Mouse (Mus musculus) megakaryocyte, embryonic 14.5 days (primary cell): ENCODE results near the gene Olfr521. TPM values are rescaled to one million over a fixed set of nuclear protein-coding genes. Genes with fewer than 3 reads are reported as not detected.
"Not testable (repeated sequence)": the region's sequence is repeated elsewhere in the genome, so short reads cannot be mapped to it uniquely, and the experiment has no call there.

ENCODE experiments used
- H3K27me3 ChIP-seq: replicated peaks from 2 replicates; pipeline ENCODE3; 2012; ENCODE audit warnings: inconsistent platforms
- H3K36me3 ChIP-seq: replicated peaks from 2 replicates; pipeline ENCODE3; 2012; ENCODE audit warnings: low read length, inconsistent platforms, mixed read lengths
- H3K4me1 ChIP-seq: 2 replicates; pipeline ENCODE4 v1.6.1; 2012; ENCODE audit warnings: inconsistent platforms
- H3K4me3 ChIP-seq: replicated peaks from 2 replicates; pipeline ENCODE3; 2012; ENCODE audit warnings: moderate library complexity, mild to moderate bottlenecking, inconsistent platforms
- H3K9me3 ChIP-seq: 2 replicates; pipeline ENCODE4 v1.6.1; 2012; ENCODE audit warnings: inconsistent platforms
- FLI1 ChIP-seq: IDR thresholded peaks from 2 replicates; pipeline ENCODE4 v1.6.1; 2012; ENCODE audit warnings: low read length, inconsistent platforms, mixed read lengths
- GATA1 ChIP-seq: IDR thresholded peaks from 3 replicates; pipeline ENCODE4 v1.6.1; 2012; ENCODE audit warnings: mixed read lengths, low read length, inconsistent platforms, borderline replicate concordance
- polyA plus RNA-seq: library from polyadenylated mRNA; stranded (reverse); fragments of >175 nt; gene quantifications from 2 replicates; pipeline ENCODE4 v1.2.3, GENCODE M21; 2012; ENCODE audit warnings: low replicate concordance; ENCODE audit not compliant: insufficient read depth

The Olfr521 gene
- not detected in 2 replicates for polyA plus RNA-seq

DNA sequence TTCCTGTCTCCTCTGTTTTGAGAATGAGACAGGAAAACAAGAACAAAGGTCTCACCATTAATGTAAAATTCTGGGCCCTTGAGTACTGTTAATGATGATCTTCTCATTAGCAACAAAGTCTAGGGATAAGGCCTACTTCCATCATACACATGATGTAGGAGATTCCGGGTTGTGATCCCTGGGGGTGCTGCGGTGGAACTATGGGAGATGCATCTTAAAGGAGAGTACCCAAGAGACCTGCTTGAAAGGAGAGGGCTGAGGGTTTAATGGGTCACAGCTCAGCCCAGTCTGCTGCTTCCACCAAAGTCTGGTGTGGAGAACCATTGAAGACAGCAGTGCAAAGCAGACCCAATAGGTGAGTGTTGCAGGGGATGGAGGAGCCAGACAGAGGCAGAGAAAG, at the start of gene Olfr521:
Olfr521 (plus strand) TSS at position 301 of the 400 bp plus-strand sequence.
- Histone ChIP-seq H3K27me3 (peaks cover 21% of the 10 kb centered on the region), H3K4me1 (no peaks in the 10 kb centered on the region), H3K9me3 (peaks cover 46% of the 10 kb centered on the region), H3K4me3 (no peak within 1 kb of the TSS), H3K36me3 (no peaks in the 10 kb centered on the region)
- TF ChIP-seq GATA1, result no peak
- no peak for TF ChIP-seq FLI1

DNA sequence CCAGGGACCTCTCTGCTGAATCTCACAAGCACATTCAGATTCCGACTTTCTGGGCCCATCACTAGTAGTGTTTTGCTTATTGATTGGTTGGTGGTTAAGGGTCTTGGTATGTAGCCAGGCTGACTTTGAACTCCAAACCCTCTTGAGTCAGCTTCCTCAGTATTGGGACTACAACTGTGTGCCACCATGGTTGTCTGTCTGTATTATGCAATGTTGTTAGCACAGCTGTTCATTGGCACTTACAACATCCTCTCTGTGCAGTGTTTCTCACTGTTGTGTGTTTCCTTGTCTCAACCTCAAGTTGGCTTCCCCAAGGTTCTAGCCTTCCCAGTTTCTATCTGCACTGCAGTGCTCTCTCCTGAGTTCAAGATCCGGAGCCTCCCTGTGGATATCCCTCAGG, 46.8 kb upstream of the Olfr521 start:
- no peak for TF ChIP-seq GATA1
- peaks cover 18% of the 10 kb centered on the region for H3K4me1 ChIP-seq
- H3K36me3 ChIP-seq, result no peaks in the 10 kb centered on the region
- no peak overlapping the region for H3K4me3 ChIP-seq
- H3K9me3 ChIP-seq, result no peaks in the 10 kb centered on the region
- H3K27me3 ChIP-seq, result peaks cover 59% of the 10 kb centered on the region

DNA sequence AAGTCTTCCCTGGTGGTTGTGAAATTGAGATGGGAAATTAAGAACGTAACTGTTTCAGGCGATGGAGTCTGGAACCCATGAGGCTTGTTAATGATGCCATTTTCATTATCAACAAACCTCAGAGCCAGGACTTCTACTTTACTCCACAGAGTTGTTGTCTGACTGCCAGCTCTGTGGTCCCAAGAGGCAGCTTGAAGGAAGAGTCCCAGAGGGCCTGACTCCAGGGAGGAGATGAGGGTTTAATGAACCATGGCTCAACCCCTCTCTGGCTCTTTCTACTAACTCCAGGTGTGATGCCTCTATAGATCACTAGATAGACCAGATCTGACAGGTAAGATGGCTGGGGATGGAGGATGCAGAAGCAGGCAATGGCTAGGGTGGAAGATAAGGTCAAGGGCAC, 33.3 kb upstream of the Olfr521 start, which contains the start of gene Olfr520:
Olfr520 (plus strand) TSS at position 301 of the 400 bp plus-strand sequence.
- Histone ChIP-seq H3K36me3 (no peaks in the 10 kb centered on the region), H3K4me3 (no peak within 1 kb of the TSS), H3K9me3 (peaks cover 26% of the 10 kb centered on the region), H3K4me1 (0 out of 2 replicates have a peak, but pooled peaks cover 5% of the 10 kb centered on the region), H3K27me3 (peaks cover 26% of the 10 kb centered on the region)
- TF ChIP-seq FLI1 (no peak), GATA1 (no peak)

DNA sequence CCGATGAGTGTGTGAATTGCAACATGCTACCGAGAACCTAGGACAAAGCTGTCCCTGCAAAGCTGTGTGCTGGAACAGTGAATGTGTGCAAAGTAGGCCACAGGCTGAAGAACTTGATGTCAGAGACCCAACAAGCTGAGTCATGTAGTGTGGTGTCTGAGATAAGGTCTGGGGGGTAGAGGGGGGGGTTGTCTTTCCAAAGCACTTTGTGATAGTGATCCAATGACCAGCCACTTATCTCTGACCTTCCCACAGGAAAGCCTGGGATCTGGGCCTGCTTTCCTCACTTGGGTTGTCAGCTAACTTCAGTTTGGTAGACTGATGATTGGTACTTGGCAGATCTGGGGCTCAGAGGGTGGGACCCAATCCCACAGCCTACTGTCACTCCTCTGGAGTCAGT, 28.7 kb upstream of the Olfr521 start:
- Histone ChIP-seq H3K36me3 (no peaks in the 10 kb centered on the region), H3K27me3 (peaks cover 31% of the 10 kb centered on the region), H3K4me3 (no peak overlapping the region), H3K9me3 (0 out of 2 replicates have a peak, but pooled peaks cover 5% of the 10 kb centered on the region), H3K4me1 (0 out of 2 replicates have a peak, but pooled peaks cover 5% of the 10 kb centered on the region)
- TF ChIP-seq FLI1 (no peak), GATA1 (no peak)

DNA sequence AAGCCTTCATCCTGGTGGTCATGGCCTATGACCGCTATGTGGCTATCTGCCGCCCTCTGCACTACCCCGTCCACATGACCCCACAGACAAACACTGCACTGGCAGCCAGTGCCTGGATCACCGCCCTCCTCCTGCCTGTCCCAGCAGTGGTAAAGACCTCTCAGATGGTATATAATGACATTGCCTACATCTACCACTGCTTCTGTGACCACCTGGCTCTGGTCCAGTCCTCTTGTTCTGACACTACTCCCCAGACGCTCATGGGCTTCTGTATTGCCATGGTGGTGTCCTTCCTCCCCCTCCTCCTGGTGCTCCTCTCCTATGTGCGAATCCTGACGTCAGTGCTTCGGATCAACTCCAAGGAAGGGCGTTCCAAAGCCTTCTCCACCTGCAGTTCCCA, 27.8 kb upstream of the Olfr521 start:
- not testable (repeated sequence) for H3K4me1 ChIP-seq, H3K4me3 ChIP-seq, H3K36me3 ChIP-seq, H3K9me3 ChIP-seq
- peaks cover 30% of the 10 kb centered on the region for H3K27me3 ChIP-seq

DNA sequence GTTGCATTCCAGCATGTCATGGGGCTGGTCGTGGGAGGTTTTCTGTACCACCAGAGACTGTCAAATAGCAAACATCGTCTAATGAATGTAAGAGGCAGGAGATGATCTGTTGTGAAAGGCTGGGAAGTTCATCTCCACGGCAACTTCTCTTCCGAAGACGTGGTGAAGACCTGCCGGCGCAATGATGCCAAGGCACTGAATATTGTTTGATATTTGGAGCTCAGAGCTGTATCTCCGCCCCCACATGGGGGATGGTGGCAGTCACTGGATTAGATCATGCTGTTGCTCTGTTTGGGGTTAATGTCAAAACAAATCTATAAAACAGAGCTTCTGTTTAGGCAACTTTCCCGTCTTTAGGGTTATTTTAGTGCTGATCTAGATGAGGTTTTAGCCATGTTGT, 24.0 kb upstream of the Olfr521 start:
- Histone ChIP-seq H3K4me1 (peaks cover 21% of the 10 kb centered on the region), H3K9me3 (0 out of 2 replicates have a peak, but pooled peaks cover 3% of the 10 kb centered on the region), H3K27me3 (peaks cover 19% of the 10 kb centered on the region), H3K4me3 (no peak overlapping the region), H3K36me3 (no peaks in the 10 kb centered on the region)
- TF ChIP-seq FLI1 (no peak), GATA1 (no peak)

DNA sequence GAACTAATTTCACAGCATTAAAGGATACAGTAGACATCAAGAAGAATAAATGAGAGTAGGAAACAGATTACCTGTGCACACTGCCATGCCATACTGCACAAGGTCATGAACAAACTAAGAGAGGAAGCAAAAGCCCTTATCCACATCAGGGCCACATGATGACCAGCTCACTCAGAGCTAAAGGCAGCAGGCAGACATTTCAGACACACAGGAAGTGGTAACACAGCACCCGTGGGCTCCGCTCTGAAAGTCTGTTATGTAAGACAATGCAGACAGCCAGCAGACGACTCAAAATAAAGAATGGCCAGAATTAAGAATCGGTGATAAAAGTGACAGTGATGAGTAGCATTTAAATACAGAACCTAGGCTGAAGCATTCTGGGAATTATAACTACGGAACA, 18.1 kb downstream of the Olfr521 start:
- Histone ChIP-seq H3K9me3 (no peaks in the 10 kb centered on the region), H3K36me3 (no peaks in the 10 kb centered on the region), H3K27me3 (no peaks in the 10 kb centered on the region), H3K4me1 (peaks cover 6% of the 10 kb centered on the region), H3K4me3 (peak overlapping the region; percentile 9)
- TF ChIP-seq GATA1, result no peak
- TF ChIP-seq FLI1, result no peak

DNA sequence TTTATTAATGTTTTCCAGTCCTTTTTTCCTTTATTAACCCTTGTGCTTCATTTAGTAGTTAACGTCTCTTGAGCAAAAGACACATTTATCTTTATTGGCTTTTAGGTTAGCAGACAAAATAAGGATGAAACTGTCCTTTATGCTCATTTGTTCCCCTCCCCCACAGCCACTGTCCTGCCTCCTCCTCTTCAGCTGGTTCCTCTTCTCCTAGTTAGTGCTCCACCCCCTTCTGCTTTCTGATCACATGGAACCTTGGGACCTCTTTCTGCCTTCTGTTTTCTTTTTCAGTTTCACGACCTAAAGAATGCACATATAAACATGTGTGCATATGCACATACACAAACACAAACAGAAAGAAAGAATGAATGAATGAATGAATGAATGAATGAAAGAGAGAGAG, 18.6 kb downstream of the Olfr521 start:
- no peak overlapping the region for H3K4me3 ChIP-seq
- no peaks in the 10 kb centered on the region for H3K27me3 ChIP-seq
- H3K9me3 ChIP-seq, result no peaks in the 10 kb centered on the region
- TF ChIP-seq GATA1 (no peak), FLI1 (no peak)
- H3K36me3 ChIP-seq, result no peaks in the 10 kb centered on the region
- H3K4me1 ChIP-seq, result peaks cover 6% of the 10 kb centered on the region

DNA sequence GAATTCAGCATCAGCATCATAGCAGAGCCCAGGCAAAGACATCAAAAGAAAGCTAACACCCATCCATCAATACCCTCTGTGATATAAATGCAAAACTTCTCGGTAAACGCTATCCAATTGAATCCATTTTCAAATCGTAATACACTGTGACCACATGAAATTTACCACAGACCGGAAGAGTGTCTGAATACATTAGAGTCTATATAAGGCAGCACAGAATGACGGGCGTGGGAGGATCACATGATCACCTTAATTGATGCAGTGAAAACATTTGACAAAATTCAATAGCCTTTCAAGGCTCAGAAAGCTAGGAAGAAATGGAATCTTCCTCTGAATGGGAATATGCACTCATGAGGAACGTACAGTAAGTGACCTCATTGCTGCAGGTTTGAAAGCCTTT, 20.1 kb downstream of the Olfr521 start:
- Histone ChIP-seq H3K36me3 (no peaks in the 10 kb centered on the region), H3K9me3 (no peaks in the 10 kb centered on the region), H3K4me1 (peaks cover 6% of the 10 kb centered on the region), H3K27me3 (peaks cover 7% of the 10 kb centered on the region), H3K4me3 (no peak overlapping the region)
- no peak for TF ChIP-seq GATA1
- no peak for TF ChIP-seq FLI1

DNA sequence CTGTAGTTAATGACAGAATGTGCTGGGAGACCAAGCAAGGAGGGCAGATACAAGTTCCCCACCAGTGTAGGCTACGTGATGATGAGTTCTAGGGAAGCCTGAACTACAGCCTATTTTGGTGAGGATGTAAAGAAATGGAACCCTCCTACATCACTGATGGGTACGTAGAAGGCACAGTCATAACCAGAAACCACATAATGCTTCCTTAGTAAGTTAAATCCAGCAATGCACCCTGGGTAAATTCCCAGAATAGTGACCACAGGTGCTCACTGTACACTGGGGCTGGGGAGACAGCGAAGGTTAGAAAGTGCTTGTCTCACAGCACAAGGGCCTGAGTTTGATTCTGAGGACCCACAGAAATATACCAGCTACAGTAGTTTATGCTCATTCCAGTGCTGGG, 22.2 kb downstream of the Olfr521 start:
- peaks cover 11% of the 10 kb centered on the region for H3K27me3 ChIP-seq
- no peaks in the 10 kb centered on the region for H3K36me3 ChIP-seq
- H3K4me1 ChIP-seq, result peaks cover 6% of the 10 kb centered on the region
- H3K9me3 ChIP-seq, result no peaks in the 10 kb centered on the region
- H3K4me3 ChIP-seq, result no peak overlapping the region
- TF ChIP-seq FLI1, result no peak
- TF ChIP-seq GATA1, result no peak

DNA sequence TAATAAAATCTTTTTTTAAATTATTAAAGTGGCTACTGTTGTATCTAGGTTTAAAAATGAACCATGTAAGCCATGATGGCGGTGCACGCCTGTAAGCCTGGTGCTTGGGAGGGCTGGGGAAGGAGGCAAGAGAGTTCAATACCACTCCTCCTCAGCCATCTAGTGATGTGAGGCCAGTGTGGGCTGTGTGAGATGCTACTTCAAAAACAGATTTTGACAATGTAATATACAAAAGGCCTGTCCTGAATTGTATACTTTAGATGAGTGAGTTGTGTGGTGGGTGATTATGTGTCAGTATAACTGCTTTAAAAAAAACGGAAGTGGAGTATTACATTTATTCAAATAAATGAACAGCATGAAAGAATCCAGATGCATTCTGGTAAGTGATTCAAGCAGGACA, 23.5 kb downstream of the Olfr521 start:
- H3K9me3 ChIP-seq, result peaks cover 12% of the 10 kb centered on the region
- H3K36me3 ChIP-seq, result no peaks in the 10 kb centered on the region
- TF ChIP-seq FLI1, result no peak
- TF ChIP-seq GATA1, result no peak
- H3K4me1 ChIP-seq, result peaks cover 3% of the 10 kb centered on the region; the same call in 1 of the 2 replicates
- H3K27me3 ChIP-seq, result peaks cover 22% of the 10 kb centered on the region
- H3K4me3 ChIP-seq, result no peak overlapping the region
